Mouse (Mus musculus): Measurements from ENCODE around the gene Olfr1378.

GRCm38 (mm10) chr11:51016341-51016740 lies 50.0 kb downstream of the Olfr1378 start:
- TF ChIP-seq CTCF (IDR thresholded peaks at IDR 0.05; ENCODE audit: control insufficient read depth, insufficient read depth, insufficient read length) (no peak), USF1 (IDR thresholded peaks at IDR 0.05; ENCODE audit: low read depth) (no peak), MAX (IDR thresholded peaks at IDR 0.05) (no peak), MYOD1 (IDR thresholded peaks at IDR 0.05; ENCODE audit: control insufficient read depth, insufficient read length, low read depth) (no peak), MYOG (IDR thresholded peaks at IDR 0.05; ENCODE audit: control insufficient read depth, extremely low read depth, insufficient read length) (no peak), CEBPB (IDR thresholded peaks at IDR 0.05; ENCODE audit: low read depth) (no peak)
